Mouse (Mus musculus): Measurements from ENCODE around the gene Tldc1. TPM values are rescaled to one million over a fixed set of nuclear protein-coding genes. Genes with fewer than 3 reads are reported as not detected.

The Tldc1 gene
- polyA plus RNA-seq, 1 experiment = 12.1 TPM

- DNase-seq (ENCODE audit: extremely low spot score in 1 of 2, low spot score in 1 of 2) = no peak
These were observed 24.4 kb upstream of the Tldc1 start for GRCm38 (mm10) chr8:119802592-119802991.

DNA sequence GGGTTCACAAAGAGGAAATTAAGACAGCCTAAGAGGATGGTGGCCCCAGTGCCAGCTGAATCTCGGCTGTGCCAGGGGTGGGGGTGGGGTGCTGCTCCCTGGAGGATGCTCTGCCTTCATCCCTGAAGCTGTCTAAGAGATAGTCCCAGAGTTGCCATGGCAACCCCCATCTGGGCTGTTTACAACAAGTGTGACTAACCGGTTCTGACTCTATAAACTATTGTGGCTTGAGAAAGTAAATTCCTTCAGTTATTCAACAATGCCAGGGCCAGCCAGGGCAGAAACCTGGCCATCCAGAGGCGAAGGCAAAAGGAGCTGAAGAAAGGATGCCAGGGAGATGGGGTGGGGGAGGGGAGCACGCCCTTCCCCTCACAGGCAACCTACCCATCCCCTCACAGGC, 23.0 kb upstream of the Tldc1 start:
- DNase-seq (ENCODE audit: extremely low spot score in 1 of 2, low spot score in 1 of 2) = peak in 1 of 2 experiments; percentile 75

DNA sequence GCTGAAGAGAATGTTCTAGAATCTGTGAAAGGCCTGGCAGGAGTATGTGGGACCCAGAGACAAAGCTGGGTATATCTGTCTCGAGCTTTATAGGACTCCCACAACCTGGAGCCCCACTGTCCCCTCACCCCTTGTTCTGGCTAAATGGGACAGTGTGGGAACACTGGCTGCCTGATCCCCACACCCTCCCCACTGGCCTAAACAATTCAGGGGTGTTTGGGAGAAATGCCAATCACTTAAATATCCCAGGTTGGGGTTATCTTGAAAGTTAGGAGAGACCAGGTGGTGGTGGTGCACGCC, 20.7 kb upstream of the Tldc1 start:
- no peak for DNase-seq (ENCODE audit: extremely low spot score in 1 of 2, low spot score in 1 of 2)

GRCm38 (mm10) chr8:119798170-119798964, 20.2 kb upstream of the Tldc1 start:
- peak in 1 of 2 experiments; percentile 67 for DNase-seq (ENCODE audit: extremely low spot score in 1 of 2, low spot score in 1 of 2)

GRCm38 (mm10) chr8:119795651-119796050, 17.4 kb upstream of the Tldc1 start:
- DNase-seq (ENCODE audit: extremely low spot score in 1 of 2, low spot score in 1 of 2) = no peak

DNA sequence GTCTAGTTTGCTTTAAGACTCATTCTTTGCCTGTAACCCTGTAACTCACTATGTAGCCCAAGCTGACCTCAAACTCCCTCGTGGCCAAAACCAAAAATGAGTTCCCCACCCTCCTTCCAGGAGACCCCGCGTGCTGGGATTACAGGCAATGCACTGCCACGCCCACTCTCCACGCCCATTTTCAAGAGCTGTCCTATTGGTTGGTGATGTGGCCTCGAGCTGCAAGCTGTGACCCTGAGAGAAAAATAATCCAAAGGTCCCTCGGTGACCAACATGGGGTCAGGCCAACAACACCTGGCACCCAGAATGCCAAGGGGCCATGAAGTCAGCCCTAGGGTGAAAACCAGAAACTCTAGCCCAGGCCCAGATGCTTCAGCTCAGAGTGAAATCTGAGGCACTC, 16.5 kb upstream of the Tldc1 start:
- no peak for DNase-seq (ENCODE audit: extremely low spot score in 1 of 2, low spot score in 1 of 2)

DNA sequence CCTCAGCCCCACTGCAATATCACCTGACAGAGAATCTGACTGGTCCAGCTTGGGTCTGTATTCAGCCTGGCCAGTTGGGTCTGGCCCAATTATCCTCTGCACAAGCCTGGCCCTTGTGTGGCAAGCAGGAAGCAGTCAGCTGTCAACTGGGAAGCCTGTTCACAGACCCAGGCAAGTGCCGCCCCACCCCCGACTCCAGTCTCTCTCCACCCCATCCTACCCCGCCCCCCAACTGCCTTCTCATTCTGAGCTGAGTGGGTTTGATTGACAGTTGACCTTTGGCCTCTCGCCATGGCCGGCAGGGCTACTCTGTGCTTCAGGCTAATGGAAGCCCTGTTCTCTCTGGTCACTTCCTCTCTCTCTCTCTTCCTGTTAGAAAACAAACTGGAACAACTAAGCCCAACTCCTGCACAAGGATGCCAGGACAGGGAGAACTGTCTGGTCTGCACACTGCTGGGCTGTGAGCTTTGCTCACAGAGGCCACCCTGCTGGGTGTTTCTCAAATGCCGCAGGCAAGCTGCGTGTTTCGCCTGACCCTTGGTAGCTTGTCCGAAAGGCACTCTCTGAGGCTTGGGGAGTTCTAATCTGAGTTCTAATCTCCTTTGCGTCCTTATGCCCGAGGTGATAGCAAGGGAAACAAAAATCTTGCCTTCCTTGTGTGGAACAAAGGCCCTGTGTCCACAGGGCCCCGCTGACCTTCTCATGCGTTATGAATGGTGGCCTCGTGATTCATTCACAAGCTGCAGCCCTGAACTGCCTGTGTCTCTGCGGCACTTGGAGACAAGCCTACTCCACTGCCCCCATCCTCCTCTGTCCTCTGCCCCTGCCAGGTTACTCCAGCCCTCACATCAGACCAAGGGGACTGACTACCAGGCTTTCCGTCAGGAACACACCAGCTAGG, 13.8 kb upstream of the Tldc1 start:
- no peak for DNase-seq (ENCODE audit: extremely low spot score in 1 of 2, low spot score in 1 of 2)

GRCm38 (mm10) chr8:119789581-119789980, 11.4 kb upstream of the Tldc1 start:
- DNase-seq (ENCODE audit: extremely low spot score in 1 of 2, low spot score in 1 of 2) = no peak

- DNase-seq (ENCODE audit: extremely low spot score in 1 of 2, low spot score in 1 of 2) = no peak
These were observed 10.6 kb upstream of the Tldc1 start for GRCm38 (mm10) chr8:119788607-119789381.

GRCm38 (mm10) chr8:119787341-119787740, 9.1 kb upstream of the Tldc1 start:
- no peak for DNase-seq (ENCODE audit: extremely low spot score in 1 of 2, low spot score in 1 of 2)

DNA sequence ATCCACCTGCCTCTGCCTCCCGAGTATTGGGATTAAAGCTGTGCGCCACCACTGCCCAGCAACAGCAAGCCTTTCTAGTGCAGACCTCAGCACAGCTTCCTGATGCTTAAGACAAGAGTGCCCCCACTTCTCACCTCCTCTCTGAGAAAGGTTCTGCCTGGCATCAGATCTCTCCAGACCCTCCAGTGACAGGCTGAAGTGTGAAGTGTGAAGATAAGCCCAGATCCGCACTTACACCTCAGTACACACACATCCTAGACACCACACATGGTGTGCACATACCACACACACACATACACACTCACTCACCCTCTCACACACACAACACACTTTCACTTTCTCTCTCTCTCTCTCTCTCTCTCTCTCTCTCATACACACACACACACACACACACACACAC, 8.7 kb upstream of the Tldc1 start:
- DNase-seq (ENCODE audit: extremely low spot score in 1 of 2, low spot score in 1 of 2) = no peak

DNA sequence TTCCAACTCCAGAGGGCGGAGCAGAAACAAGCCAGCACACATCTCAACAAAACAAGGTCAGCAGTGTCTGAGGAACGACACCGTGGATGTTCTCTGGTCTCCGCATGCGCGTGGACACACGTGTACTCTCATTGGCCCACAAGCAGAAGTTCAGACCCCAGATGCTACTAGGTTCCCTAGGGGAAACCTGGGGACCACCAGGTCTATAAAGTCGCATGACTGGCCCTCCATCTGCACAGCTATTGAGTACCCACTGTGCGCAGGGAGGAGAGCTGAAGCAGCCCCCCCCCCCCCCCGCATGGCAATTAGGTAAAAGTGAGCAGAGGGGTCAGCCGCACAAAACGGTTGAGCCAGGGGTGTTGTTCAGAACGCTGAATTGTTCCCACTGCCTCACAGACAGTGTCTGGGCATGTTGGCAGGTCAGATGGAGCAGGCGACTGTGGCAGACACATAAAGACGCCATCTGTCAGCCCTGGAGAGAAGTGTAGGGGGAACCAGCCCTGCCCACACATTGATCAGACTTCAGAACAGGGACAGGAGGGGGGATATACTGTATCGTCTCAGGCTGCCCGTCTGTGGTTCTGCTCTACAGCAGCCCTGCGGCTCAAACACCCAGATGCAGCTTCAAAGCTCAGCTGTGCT, 7.7 kb upstream of the Tldc1 start:
- DNase-seq (ENCODE audit: extremely low spot score in 1 of 2, low spot score in 1 of 2) = no peak

GRCm38 (mm10) chr8:119784676-119785075, 6.5 kb upstream of the Tldc1 start:
- no peak for DNase-seq (ENCODE audit: extremely low spot score in 1 of 2, low spot score in 1 of 2)

DNA sequence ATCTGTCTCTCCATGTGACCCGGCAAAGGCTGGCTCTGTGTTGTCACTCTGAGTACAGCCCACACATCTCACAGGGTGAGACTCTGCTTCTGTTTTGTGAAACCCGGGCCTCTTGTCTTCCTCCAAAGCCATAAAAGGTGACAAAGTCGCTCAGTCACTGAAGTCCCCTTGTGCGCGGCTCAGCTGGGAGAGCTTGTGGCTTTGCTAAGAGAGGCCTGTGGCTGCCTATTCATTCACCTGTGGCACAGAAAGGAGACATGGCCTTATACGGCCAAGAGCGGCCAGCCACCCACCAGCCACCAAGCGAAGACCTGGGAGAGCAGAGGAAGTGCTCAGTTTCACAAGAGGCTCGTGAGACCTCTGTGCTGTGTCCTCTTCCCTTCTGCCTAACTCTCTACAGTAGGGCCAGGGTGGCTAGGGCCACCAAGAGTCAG, 5.9 kb upstream of the Tldc1 start:
- no peak for DNase-seq (ENCODE audit: extremely low spot score in 1 of 2, low spot score in 1 of 2)

GRCm38 (mm10) chr8:119783579-119783978, 5.4 kb upstream of the Tldc1 start:
- DNase-seq (ENCODE audit: extremely low spot score in 1 of 2, low spot score in 1 of 2) = no peak

DNA sequence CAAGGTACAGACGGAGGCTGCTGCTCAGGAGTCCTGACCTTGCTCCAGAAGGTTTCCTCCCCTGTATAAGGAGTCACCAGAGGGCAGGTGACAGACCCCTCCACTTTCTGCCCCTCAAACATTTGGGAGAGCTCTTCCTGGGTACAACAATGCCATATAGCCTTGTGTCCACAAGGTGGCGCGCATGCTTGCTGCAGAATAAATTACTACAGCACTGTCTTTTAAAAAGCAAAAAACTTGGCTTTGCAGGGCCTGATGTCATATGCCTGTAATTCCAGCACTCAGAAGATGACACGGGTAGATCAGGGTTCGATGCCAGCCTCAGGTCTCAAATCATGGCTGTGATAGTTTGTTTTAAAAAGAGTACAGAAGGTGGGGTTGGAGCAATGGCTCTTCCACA, 4.5 kb upstream of the Tldc1 start:
- peak; percentile 48 to 92 for DNase-seq (ENCODE audit: extremely low spot score in 1 of 2, low spot score in 1 of 2)

DNA sequence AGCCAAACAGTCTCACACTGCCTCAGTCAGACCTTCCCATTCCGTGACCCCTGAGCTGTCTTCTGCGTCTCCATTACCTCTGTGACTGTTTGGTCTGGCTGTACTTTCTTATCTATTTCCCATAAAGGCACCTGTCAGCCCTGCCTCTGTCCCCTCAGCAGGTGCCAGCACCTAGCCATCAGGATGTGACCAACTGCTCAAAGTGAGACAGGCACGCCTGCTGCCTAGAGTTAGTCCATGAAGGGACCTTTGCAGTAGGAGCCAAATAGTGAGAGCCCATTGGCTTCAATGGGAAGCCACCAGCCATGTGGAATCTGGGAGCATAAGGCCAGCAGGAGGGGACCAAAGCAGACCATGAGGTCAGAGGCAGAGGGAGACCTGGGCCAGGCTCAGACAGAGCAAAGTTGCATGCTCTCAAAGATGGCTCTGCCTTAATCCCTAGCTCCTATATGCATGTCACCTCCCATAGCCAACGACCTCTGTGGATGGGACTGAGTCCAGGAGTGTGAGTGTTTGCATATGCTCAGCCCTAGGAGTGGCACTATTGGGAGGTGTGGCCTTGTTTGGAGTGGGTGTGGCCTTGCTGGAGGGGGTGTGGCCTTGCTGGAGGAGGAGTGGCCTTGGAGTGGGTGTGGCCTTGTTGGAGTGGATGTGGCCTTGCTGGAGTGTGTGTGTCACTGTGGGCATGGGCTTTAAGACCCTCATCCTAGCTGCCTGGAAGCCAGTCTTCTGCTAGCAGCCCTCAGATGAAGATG, 3.0 kb upstream of the Tldc1 start:
- no peak for DNase-seq (ENCODE audit: extremely low spot score in 1 of 2, low spot score in 1 of 2)

GRCm38 (mm10) chr8:119780402-119781049, 2.3 kb upstream of the Tldc1 start:
- no peak for DNase-seq (ENCODE audit: extremely low spot score in 1 of 2, low spot score in 1 of 2)

- peak; percentile 73 to 95 for DNase-seq (ENCODE audit: extremely low spot score in 1 of 2, low spot score in 1 of 2)
These were observed 959 bp upstream of the Tldc1 start for GRCm38 (mm10) chr8:119779013-119779737.
